Mouse (Mus musculus) CH12.LX (cell line): ENCODE results near the gene Syn3. TPM values are rescaled to one million over a fixed set of nuclear protein-coding genes. Genes with fewer than 3 reads are reported as not detected.

Experiments used
- DNase-seq: peaks from one replicate; pipeline ENCODE4 v3.0.0-alpha.2; 2013; ENCODE audit errors: extremely low read depth
- H3K27ac ChIP-seq: 2 replicates; pipeline ENCODE4 v1.5.1; 2012; ENCODE audit warnings: low read depth, mild to moderate bottlenecking, control low read depth, moderate library complexity; ENCODE audit not compliant: insufficient read depth
- H3K27me3 ChIP-seq: replicated peaks from 2 replicates; pipeline ENCODE3; 2012; ENCODE audit warnings: inconsistent platforms
- H3K36me3 ChIP-seq, 2 experiments: replicated peaks in 1 of 2; 2 replicates each; pipeline versions ENCODE3 to v1.6.1; 2012; ENCODE audit warnings: inconsistent platforms in 1 of 2, low read length in 1 of 2, mild to moderate bottlenecking in 1 of 2, mixed read lengths in 1 of 2, moderate library complexity in 1 of 2; ENCODE audit not compliant: control insufficient read depth in 1 of 2, insufficient read depth in 1 of 2
- H3K4me1 ChIP-seq, 2 experiments: 2 replicates each; pipeline ENCODE4 v1.6.1; 2012; ENCODE audit warnings: inconsistent platforms in 1 of 2, moderate library complexity in 1 of 2; ENCODE audit not compliant: insufficient read depth in 2 of 2, control insufficient read depth in 1 of 2
- H3K4me2 ChIP-seq: 2 replicates; pipeline ENCODE4 v1.6.1; 2012; ENCODE audit warnings: low read depth, mild to moderate bottlenecking, control low read depth; ENCODE audit not compliant: poor library complexity, insufficient read depth, severe bottlenecking
- H3K4me3 ChIP-seq, 3 experiments: fragments of 150-350 bp in 1 of 3; sonication (generic) in 1 of 3; replicated peaks in 1 of 3; 2 replicates each; pipeline versions ENCODE3 to v1.5.1; 2011 to 2012; ENCODE audit warnings: low read depth in 2 of 3, low read length in 2 of 3, mild to moderate bottlenecking in 2 of 3, moderate library complexity in 2 of 3, control low read depth in 1 of 3, improper control_type of control experiment in 1 of 3, inconsistent platforms in 1 of 3, mixed read lengths in 1 of 3; ENCODE audit not compliant: poor library complexity in 1 of 3
- H3K79me2 ChIP-seq: replicated peaks from 2 replicates; pipeline ENCODE4 v1.6.1; 2012; ENCODE audit warnings: mild to moderate bottlenecking, moderate library complexity; ENCODE audit not compliant: control insufficient read depth, poor library complexity, insufficient read depth, severe bottlenecking; ENCODE audit errors: extremely low read depth
- H3K9ac ChIP-seq: 2 replicates; pipeline ENCODE4 v1.6.1; 2012; ENCODE audit warnings: low read depth, mild to moderate bottlenecking, control low read depth, moderate library complexity; ENCODE audit not compliant: insufficient read depth
- H3K9me3 ChIP-seq: replicated peaks from 2 replicates; pipeline ENCODE3; 2012; ENCODE audit warnings: low read length, inconsistent platforms, mixed read lengths
- EP300 ChIP-seq: IDR thresholded peaks from 2 replicates; pipeline ENCODE4 v1.6.1; 2011; ENCODE audit warnings: low read length, improper control_type of control experiment
- GABPA ChIP-seq: IDR thresholded peaks from 2 replicates; pipeline ENCODE4 v1.6.1; 2012; ENCODE audit warnings: low read depth, low read length, improper control_type of control experiment, inconsistent platforms; ENCODE audit not compliant: insufficient replicate concordance
- HCFC1 ChIP-seq: IDR thresholded peaks from 2 replicates; pipeline ENCODE4 v1.6.1; 2012; ENCODE audit warnings: low read depth, mild to moderate bottlenecking, inconsistent platforms, low read length, improper control_type of control experiment
- JUN ChIP-seq: IDR thresholded peaks from 2 replicates; pipeline ENCODE4 v1.6.1; 2011; ENCODE audit warnings: low read depth, mild to moderate bottlenecking, low read length, improper control_type of control experiment, moderate library complexity; ENCODE audit not compliant: insufficient read depth
- JUND ChIP-seq: conservative IDR thresholded peaks from 2 replicates; pipeline ENCODE4 v1.6.1; 2011; ENCODE audit warnings: low read depth, low read length, improper control_type of control experiment
- KAT2A ChIP-seq: IDR thresholded peaks from 2 replicates; pipeline ENCODE4 v1.6.1; 2012; ENCODE audit warnings: low read length, improper control_type of control experiment, inconsistent platforms; ENCODE audit not compliant: insufficient replicate concordance
- MAX ChIP-seq: IDR thresholded peaks from 2 replicates; pipeline ENCODE4 v1.6.1; 2011; ENCODE audit warnings: low read length, improper control_type of control experiment
- MEF2A ChIP-seq: IDR thresholded peaks from 2 replicates; pipeline ENCODE4 v1.6.1; 2014; ENCODE audit warnings: low read depth, mild to moderate bottlenecking, inconsistent platforms, low read length, improper control_type of control experiment, borderline replicate concordance
- MXI1 ChIP-seq: IDR thresholded peaks from 2 replicates; pipeline ENCODE4 v1.6.1; 2011; ENCODE audit warnings: mild to moderate bottlenecking, low read depth, low read length, improper control_type of control experiment
- MYC ChIP-seq: IDR thresholded peaks from 2 replicates; pipeline ENCODE4 v1.6.1; 2011; ENCODE audit warnings: low read depth, mild to moderate bottlenecking, improper control_type of control experiment, low read length
- NRF1 ChIP-seq: IDR thresholded peaks from 2 replicates; pipeline ENCODE4 v1.6.1; 2014; ENCODE audit warnings: low read depth, mild to moderate bottlenecking, inconsistent platforms, low read length, improper control_type of control experiment, moderate library complexity
- PAX5 ChIP-seq: IDR thresholded peaks from 2 replicates; pipeline ENCODE4 v1.6.1; 2012; ENCODE audit warnings: low read length, inconsistent platforms, mixed read lengths
- POLR2A ChIP-seq: IDR thresholded peaks from 2 replicates; pipeline ENCODE4 v1.6.1; 2011; ENCODE audit warnings: low read depth, mild to moderate bottlenecking, improper control_type of control experiment, low read length
- POLR2AphosphoS2 ChIP-seq: IDR thresholded peaks from 2 replicates; pipeline ENCODE4 v1.6.1; 2011; ENCODE audit warnings: low read depth, low read length, improper control_type of control experiment
- RAD21 ChIP-seq: IDR thresholded peaks from 2 replicates; pipeline ENCODE4 v1.6.1; 2011; ENCODE audit warnings: low read depth, mild to moderate bottlenecking, low read length, improper control_type of control experiment, moderate library complexity
- RCOR1 ChIP-seq: conservative IDR thresholded peaks from 2 replicates; pipeline ENCODE4 v1.6.1; 2012; ENCODE audit warnings: low read depth, mild to moderate bottlenecking, inconsistent platforms, low read length, improper control_type of control experiment
- SMC3 ChIP-seq: IDR thresholded peaks from 2 replicates; pipeline ENCODE4 v1.6.1; 2011; ENCODE audit warnings: low read depth, low read length, improper control_type of control experiment
- UBTF ChIP-seq: IDR thresholded peaks from 2 replicates; pipeline ENCODE4 v1.6.1; 2012; ENCODE audit warnings: low read depth, mild to moderate bottlenecking, inconsistent platforms, low read length, improper control_type of control experiment, moderate library complexity
- USF2 ChIP-seq: conservative IDR thresholded peaks from 2 replicates; pipeline ENCODE4 v1.6.1; 2011; ENCODE audit warnings: low read depth, low read length, improper control_type of control experiment
- ZC3H11A ChIP-seq: IDR thresholded peaks from 2 replicates; pipeline ENCODE4 v1.6.1; 2012; ENCODE audit warnings: low read depth, mild to moderate bottlenecking, inconsistent platforms, low read length, improper control_type of control experiment
- ZKSCAN1 ChIP-seq: IDR thresholded peaks from 2 replicates; pipeline ENCODE4 v1.6.1; 2012; ENCODE audit warnings: low read depth, inconsistent platforms, low read length, improper control_type of control experiment, borderline replicate concordance
- ZMIZ1 ChIP-seq: IDR thresholded peaks from 2 replicates; pipeline ENCODE4 v1.6.1; 2012; ENCODE audit warnings: low read depth, mild to moderate bottlenecking, inconsistent platforms, low read length, improper control_type of control experiment
- ZNF384 ChIP-seq: IDR thresholded peaks from 2 replicates; pipeline ENCODE4 v1.6.1; 2012; ENCODE audit warnings: low read depth, low read length, improper control_type of control experiment, inconsistent platforms
- dilution Hi-C: fragments of 300-500 bp; cut with MboI; formaldehyde crosslinking; loops from 2 replicates; pipeline ENCODE4 v1.14.3; 2020; ENCODE audit warnings: low sequenced_read_pairs; ENCODE audit not compliant: extremely low pct_unique_long_range_greater_than_20kb, extremely low pct_ligation_motif_present
- in situ Hi-C: fragments of 300-500 bp; cut with MboI; formaldehyde crosslinking; loops from 3 replicates; pipeline ENCODE4 v1.14.3; 2019; ENCODE audit warnings: low sequenced_read_pairs, low pct_ligation_motif_present, low pct_unique_long_range_greater_than_20kb, mixed read lengths
- polyA plus RNA-seq: library from polyadenylated mRNA; unstranded; fragments of >175 nt; gene quantifications from 2 replicates; pipeline ENCODE4 v1.2.1, GENCODE M21; 2012; ENCODE audit warnings: low read depth; ENCODE audit not compliant: insufficient read length
- total RNA-seq, 2 experiments: library from RNA; depleted of rRNA; stranded (reverse); fragments of 300-350 nt in 1 of 2; fragments of >200 nt in 1 of 2; gene quantifications; 2 replicates each; pipeline ENCODE4 v1.2.3; 2012 to 2014

Gene Syn3
- total and polyA plus RNA-seq, 3 experiments: 2.8 to 8.9 (median 5.6) TPM

DNA sequence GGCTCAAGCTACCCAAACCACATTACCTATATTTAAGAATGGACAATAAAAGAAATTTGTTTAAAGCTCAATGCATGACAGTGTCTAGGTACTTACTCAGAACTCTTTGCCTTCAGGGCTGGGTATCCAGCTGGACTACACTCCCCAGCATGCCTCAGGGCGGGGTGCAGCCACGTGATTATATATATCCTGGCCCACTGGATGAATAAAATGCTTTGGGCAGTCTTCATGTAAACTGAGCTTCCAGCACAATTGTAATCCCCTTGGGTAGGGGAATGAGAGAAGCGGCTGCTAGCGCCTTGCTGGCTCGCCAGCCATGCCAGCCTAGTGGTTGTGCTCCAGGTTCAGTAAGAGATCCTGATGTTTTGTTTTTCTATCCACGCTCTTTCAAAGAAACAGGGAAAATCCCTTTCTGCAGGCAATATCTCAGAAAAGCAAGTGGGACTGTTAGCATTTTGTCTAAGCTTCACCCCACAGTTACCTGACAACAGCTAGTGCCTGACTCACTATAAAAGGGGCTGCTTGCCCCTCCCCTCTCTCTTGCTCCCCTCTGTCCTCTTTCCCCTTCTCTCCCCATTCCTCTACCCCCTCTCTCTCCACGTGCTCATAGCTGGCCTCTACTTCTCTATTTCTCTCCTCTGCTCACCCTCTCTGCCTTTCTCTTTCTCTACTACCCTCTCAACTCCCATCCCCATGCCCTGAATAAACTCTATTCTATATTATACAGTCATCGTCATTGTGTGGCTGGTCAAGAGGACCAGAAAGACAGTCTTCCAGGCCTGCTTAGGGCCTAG, 122.1 kb downstream of the Syn3 start:
- no peak overlapping the region for H3K27ac ChIP-seq
- no peak overlapping the region for H3K9ac ChIP-seq
- peaks cover 0 to 23% of the 10 kb centered on the region in 2 experiments; a peak in 2 of 4 replicates for H3K4me1 ChIP-seq
- H3K79me2 ChIP-seq: no peaks in the 10 kb centered on the region
- DNase-seq: no peak
- H3K27me3 ChIP-seq: no peaks in the 10 kb centered on the region
- dilution Hi-C loops (no loop called here), in situ Hi-C loops (no loop called here)
- TF ChIP-seq MAX (no peak), RAD21 (no peak), EP300 (no peak), ZMIZ1 (no peak), GABPA (no peak), JUND (no peak), NRF1 (no peak), MYC (no peak), MXI1 (no peak), MEF2A (no peak), ZC3H11A (no peak), ZNF384 (no peak), POLR2A (no peak), ZKSCAN1 (no peak), USF2 (no peak), HCFC1 (no peak), KAT2A (no peak), SMC3 (no peak), POLR2AphosphoS2 (no peak)
- H3K4me3 ChIP-seq: no peak overlapping the region
- H3K9me3 ChIP-seq: no peaks in the 10 kb centered on the region
- H3K36me3 ChIP-seq: peaks cover 4 to 57% of the 10 kb centered on the region in 2 experiments
- H3K4me2 ChIP-seq: no peak overlapping the region

DNA sequence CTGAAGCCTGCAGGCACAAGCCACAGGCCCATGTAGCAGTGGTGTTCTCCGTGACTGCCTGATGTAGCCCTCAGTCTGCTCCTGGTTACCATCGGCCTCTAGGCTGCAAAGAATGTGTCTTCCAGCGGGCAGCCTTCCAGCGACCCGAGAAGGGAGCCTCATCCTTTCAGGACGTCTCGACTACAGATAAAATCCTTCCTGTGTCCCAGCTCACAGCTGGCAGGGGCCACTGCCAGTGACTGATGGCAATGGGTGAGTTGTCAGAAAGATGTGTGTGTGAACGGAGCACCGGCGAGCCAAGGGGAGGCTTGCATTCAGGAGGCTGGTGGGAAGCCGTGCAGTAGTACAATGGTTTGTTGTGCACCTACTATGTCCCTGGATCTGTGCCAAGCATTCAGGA, 122.8 kb downstream of the Syn3 start:
- no peak for DNase-seq
- peaks cover 3 to 57% of the 10 kb centered on the region in 2 experiments for H3K36me3 ChIP-seq
- H3K4me2 ChIP-seq: no peak overlapping the region
- H3K4me3 ChIP-seq: no peak overlapping the region
- H3K4me1 ChIP-seq: peaks cover 0 to 23% of the 10 kb centered on the region in 2 experiments; a peak in 2 of 4 replicates
- TF ChIP-seq UBTF: no peak
- TF ChIP-seq ZMIZ1: no peak
- no peak for TF ChIP-seq USF2
- no peak for TF ChIP-seq POLR2AphosphoS2
- no peak for TF ChIP-seq MYC
- TF ChIP-seq PAX5: no peak
- no peak for TF ChIP-seq RAD21
- no peak for TF ChIP-seq ZKSCAN1
- TF ChIP-seq SMC3: no peak
- no peak for TF ChIP-seq HCFC1
- no peak for TF ChIP-seq JUN
- TF ChIP-seq GABPA: no peak
- no peak for TF ChIP-seq EP300
- TF ChIP-seq RCOR1: no peak
- no peak for TF ChIP-seq ZC3H11A
- H3K79me2 ChIP-seq: no peaks in the 10 kb centered on the region
- no peaks in the 10 kb centered on the region for H3K9me3 ChIP-seq
- in situ Hi-C loops (no loop called here), dilution Hi-C loops (no loop called here)
- no peak overlapping the region for H3K27ac ChIP-seq
- no peak overlapping the region for H3K9ac ChIP-seq
- no peaks in the 10 kb centered on the region for H3K27me3 ChIP-seq
